Mouse (Mus musculus) forebrain, embryonic 12.5 days (tissue): Measurements from ENCODE around the gene Clec1a. TPM values are rescaled to one million over a fixed set of nuclear protein-coding genes. Genes with fewer than 3 reads are reported as not detected.

Source experiments
- ATAC-seq: fragments of 200-750 bp; cut with Nextera tagmentation; 2 replicates; pipeline ENCODE4 v1.8.0; 2017; ENCODE audit warnings: moderate TSS enrichment; ENCODE audit not compliant: low FRiP score
- H3K27ac ChIP-seq: fragments of 300-500 bp; sonication (generic); 2 replicates; pipeline ENCODE4 v1.5.1; 2016; ENCODE audit warnings: mild to moderate bottlenecking
- H3K27me3 ChIP-seq: fragments of 300-500 bp; sonication (generic); 2 replicates; pipeline ENCODE4 v1.6.1; 2016; ENCODE audit warnings: mild to moderate bottlenecking
- H3K36me3 ChIP-seq: fragments of 300-500 bp; sonication (generic); replicated peaks from 2 replicates; pipeline ENCODE4 v1.6.1; 2016; ENCODE audit warnings: mild to moderate bottlenecking
- H3K4me1 ChIP-seq: fragments of 300-500 bp; sonication (generic); 2 replicates; pipeline ENCODE4 v1.6.1; 2016
- H3K4me2 ChIP-seq: fragments of 300-500 bp; sonication (generic); 2 replicates; pipeline ENCODE4 v1.6.1; 2016; ENCODE audit warnings: mild to moderate bottlenecking, moderate library complexity
- H3K4me3 ChIP-seq: fragments of 300-500 bp; sonication (generic); replicated peaks from 2 replicates; pipeline ENCODE4 v1.5.1; 2016; ENCODE audit warnings: mild to moderate bottlenecking
- H3K9ac ChIP-seq: fragments of 300-500 bp; sonication (generic); 2 replicates; pipeline ENCODE4 v1.6.1; 2016; ENCODE audit warnings: mild to moderate bottlenecking
- H3K9me3 ChIP-seq: fragments of 300-500 bp; sonication (generic); 2 replicates; pipeline ENCODE4 v1.6.1; 2016
- WGBS: fragments of 180-500 bp; shearing (Covaris S2); methylation state at CpG from one replicate; pipeline ENCODE4 v1.1.7; 2016; 5-methylcytosine and 5-hydroxymethylcytosine counted together
- polyA plus RNA-seq: library from polyadenylated mRNA; unstranded; fragments of >200 nt; fragmentation: Nextera tagmentation; extraction: Ambion mirVana; gene quantifications from 2 replicates; pipeline ENCODE4 v1.2.1, GENCODE M21; 2016

The Clec1a gene
- polyA plus RNA-seq, 1 experiment from 2014 or later: 1.2 TPM

DNA sequence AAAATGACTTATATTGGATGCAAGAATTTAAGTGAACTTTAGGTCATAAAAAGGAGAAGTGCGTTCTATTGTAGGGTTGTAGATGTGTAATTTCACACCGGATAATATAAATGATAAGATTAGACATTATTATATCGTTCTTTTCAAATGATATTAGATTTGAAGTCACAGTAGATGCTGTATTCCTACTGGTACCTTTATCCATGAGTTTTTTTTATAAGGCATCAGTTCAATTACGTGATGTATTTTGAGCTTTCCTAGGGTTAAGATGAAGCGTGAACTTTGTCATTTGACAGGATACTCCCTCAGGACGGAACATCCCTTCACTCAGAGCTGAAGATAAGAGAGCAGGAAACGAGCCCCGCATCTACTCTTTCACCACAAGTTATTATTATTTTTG is 54.8 kb downstream of the Clec1a start, which contains the start of gene Clec1b:
Gene Clec1b, plus strand, starts transcription at position 301 of the 400 bp plus-strand sequence.
- no peaks in the 10 kb centered on the region for H3K27me3 ChIP-seq
- no peak within 1 kb of the TSS for H3K27ac ChIP-seq
- no peak within 1 kb of the TSS for H3K4me2 ChIP-seq
- no peaks in the 10 kb centered on the region for H3K9me3 ChIP-seq
- H3K4me3 ChIP-seq: no peak within 1 kb of the TSS
- ATAC-seq: no peak
- no peaks in the 10 kb centered on the region for H3K4me1 ChIP-seq
- no peaks in the 10 kb centered on the region for H3K36me3 ChIP-seq
- WGBS: 93% methylated on average over 8 of the region's 8 CpGs
- no peak within 1 kb of the TSS for H3K9ac ChIP-seq

DNA sequence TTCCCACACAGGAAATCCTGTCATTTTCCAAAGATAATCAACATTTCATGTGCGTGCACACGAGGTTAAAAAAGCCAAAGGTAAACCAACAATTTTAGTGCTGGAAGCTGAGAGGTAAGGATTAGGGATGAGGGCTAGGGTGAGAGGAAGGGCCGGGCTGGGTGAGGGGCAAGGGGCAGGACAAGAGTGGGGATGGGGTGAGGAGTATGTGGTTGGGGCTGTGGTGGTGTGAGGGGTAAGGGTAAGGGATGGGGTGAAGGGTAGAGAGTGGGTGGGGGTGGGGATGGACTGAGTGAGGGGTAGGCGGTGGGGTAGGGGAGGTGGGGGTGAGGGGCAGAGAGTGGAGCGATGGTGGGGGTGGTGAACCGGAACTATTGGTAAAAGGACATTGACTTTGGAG is 58.1 kb downstream of the Clec1a start:
- Histone ChIP-seq H3K9ac (no peak overlapping the region), H3K27me3 (no peaks in the 10 kb centered on the region), H3K4me2 (no peak overlapping the region), H3K4me3 (no peak overlapping the region), H3K27ac (no peak overlapping the region), H3K9me3 (no peaks in the 10 kb centered on the region), H3K4me1 (no peaks in the 10 kb centered on the region), H3K36me3 (no peaks in the 10 kb centered on the region)
- 85% methylated on average over 6 of the region's 6 CpGs for WGBS
- no peak for ATAC-seq

DNA sequence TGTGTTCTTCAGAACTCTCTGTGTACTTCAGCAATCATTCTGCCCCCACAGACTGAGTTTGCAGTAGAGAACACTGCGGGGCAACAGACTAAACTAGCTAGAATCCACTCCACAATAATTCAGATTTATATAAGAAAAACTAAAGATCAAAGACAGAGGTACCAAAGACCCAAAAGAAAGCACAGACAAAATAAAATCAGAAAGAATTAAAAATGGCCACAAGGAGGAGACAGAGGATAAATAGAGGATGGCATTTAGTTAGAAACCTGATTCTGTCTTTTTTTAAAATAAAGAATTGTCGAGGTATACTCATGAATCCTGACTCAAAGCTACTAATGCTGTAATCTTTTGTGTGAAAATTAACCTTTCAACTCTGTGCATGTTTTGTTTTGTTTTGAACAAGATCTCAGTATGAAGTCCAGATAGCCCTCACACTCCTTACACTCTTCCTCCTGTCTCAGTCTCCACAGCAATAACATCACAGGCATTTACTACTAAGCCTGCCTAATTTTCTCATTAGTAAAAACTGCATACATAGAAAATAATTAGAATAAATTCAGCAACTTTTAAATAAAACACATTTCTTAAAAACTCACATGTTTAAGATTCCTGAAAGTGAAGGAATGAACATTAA is 58.6 kb downstream of the Clec1a start:
- WGBS: 32% methylated on average over 2 of the region's 2 CpGs
- peak; percentile 49; the same call in 1 of the 2 replicates for ATAC-seq
- Histone ChIP-seq H3K9me3 (no peaks in the 10 kb centered on the region), H3K36me3 (no peaks in the 10 kb centered on the region), H3K4me2 (no peak overlapping the region), H3K27ac (no peak overlapping the region), H3K9ac (no peak overlapping the region), H3K4me1 (no peaks in the 10 kb centered on the region), H3K4me3 (no peak overlapping the region), H3K27me3 (no peaks in the 10 kb centered on the region)

DNA sequence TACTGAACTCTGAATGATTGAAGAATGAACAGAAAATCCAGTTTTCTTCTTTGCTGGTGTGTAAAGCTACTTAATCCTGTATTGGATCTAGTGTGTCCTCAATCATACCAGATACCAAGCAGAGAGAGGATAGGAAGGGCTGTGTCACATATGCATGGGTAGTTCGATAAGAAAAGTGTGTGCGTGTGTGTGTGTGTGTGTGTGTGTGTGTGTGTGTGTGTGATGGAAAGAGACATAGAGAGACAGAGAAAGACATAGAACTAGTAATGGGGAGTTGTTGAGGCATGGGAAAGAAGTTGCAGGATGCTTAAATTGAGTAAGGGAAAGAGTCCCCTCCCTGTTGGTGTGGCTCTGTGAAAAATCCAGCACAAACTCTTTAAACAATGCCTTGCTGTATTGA is 66.0 kb downstream of the Clec1a start, which contains the start of gene Clec12b:
Gene Clec12b, minus strand, starts transcription at position 101 of the 400 bp plus-strand sequence.
- Histone ChIP-seq H3K36me3 (no peaks in the 10 kb centered on the region), H3K27me3 (no peaks in the 10 kb centered on the region), H3K4me1 (peaks cover 3% of the 10 kb centered on the region; the same call in 1 of the 2 replicates), H3K4me3 (no peak within 1 kb of the TSS), H3K9ac (no peak within 1 kb of the TSS), H3K9me3 (no peaks in the 10 kb centered on the region), H3K4me2 (no peak within 1 kb of the TSS), H3K27ac (no peak within 1 kb of the TSS)
- 88% methylated on average over 2 of the region's 2 CpGs for WGBS
- no peak for ATAC-seq

DNA sequence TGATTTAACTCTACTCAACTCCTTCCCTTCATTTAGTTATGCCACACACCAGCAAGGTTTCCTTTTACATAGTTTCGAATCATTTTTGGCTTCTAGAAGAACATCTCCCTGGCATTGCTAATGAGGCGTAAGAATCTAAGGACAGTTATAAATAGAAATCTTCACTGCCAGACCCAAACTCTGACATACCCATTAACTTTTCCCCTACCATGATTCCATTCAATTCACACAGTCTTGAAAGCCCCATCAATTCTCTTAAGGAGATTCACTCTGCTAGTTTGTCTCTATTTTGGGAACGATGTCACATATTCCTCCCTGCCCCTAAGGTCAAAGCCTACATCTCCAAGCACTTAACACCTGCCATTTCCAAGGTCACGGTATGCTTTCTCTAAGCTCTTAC is 66.8 kb downstream of the Clec1a start:
- Histone ChIP-seq H3K9me3 (no peaks in the 10 kb centered on the region), H3K4me3 (no peak overlapping the region), H3K27me3 (no peaks in the 10 kb centered on the region), H3K27ac (no peak overlapping the region), H3K9ac (no peak overlapping the region), H3K4me2 (no peak overlapping the region), H3K4me1 (peaks cover 3% of the 10 kb centered on the region; the same call in 1 of the 2 replicates), H3K36me3 (no peaks in the 10 kb centered on the region)
- 79% methylated on average over 4 of the region's 4 CpGs for WGBS
- no peak for ATAC-seq

DNA sequence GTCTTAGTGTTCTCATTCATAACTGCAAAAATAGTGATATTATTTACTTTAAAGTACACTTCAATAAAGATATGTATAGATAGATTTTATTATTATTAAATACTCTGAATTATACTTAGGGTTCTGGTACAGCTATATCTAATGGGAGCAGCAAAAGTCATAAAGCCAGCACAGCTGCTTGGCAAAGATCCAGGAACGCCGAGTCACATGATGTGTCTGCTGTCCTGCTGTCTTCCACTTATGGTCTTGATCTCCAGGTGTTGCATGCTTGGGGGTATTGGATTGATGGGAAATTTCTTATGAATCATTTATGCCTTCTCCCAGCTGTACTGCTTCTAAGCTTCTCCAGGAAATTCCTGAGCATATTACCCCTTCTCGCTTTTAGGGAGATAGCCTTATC is 68.3 kb downstream of the Clec1a start:
- H3K4me3 ChIP-seq: no peak overlapping the region
- no peaks in the 10 kb centered on the region for H3K9me3 ChIP-seq
- WGBS: 93% methylated on average over 3 of the region's 3 CpGs
- no peak overlapping the region for H3K4me2 ChIP-seq
- H3K27ac ChIP-seq: no peak overlapping the region
- no peak for ATAC-seq
- H3K27me3 ChIP-seq: no peaks in the 10 kb centered on the region
- peaks cover 3% of the 10 kb centered on the region; the same call in 1 of the 2 replicates for H3K4me1 ChIP-seq
- H3K9ac ChIP-seq: no peak overlapping the region
- H3K36me3 ChIP-seq: no peaks in the 10 kb centered on the region

DNA sequence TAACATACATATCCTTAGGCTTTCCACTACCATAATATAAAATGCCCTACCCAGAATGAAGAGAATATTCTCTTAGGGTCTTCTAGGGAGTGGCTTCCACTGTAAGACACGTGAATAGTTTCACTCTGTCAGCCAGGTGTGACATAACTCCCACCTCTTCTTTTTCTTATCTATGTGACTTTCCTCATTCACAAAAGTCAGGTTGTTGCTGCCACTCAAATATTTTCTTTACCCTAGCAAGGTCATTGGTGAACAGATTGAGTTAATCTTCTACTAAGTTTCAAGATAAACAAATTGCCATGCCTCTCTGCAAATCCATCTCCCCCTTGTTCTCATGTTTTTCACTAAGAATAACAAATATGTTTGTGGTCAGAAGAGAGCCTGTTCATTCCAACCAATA is 70.1 kb downstream of the Clec1a start:
- ATAC-seq: no peak
- no peaks in the 10 kb centered on the region for H3K9me3 ChIP-seq
- no peak overlapping the region for H3K9ac ChIP-seq
- H3K27ac ChIP-seq: no peak overlapping the region
- WGBS: 91% methylated on average over 1 of the region's 1 CpGs
- no peak overlapping the region for H3K4me2 ChIP-seq
- no peak overlapping the region for H3K4me3 ChIP-seq
- no peaks in the 10 kb centered on the region for H3K27me3 ChIP-seq
- no peaks in the 10 kb centered on the region for H3K36me3 ChIP-seq
- H3K4me1 ChIP-seq: peaks cover 3% of the 10 kb centered on the region; the same call in 1 of the 2 replicates

DNA sequence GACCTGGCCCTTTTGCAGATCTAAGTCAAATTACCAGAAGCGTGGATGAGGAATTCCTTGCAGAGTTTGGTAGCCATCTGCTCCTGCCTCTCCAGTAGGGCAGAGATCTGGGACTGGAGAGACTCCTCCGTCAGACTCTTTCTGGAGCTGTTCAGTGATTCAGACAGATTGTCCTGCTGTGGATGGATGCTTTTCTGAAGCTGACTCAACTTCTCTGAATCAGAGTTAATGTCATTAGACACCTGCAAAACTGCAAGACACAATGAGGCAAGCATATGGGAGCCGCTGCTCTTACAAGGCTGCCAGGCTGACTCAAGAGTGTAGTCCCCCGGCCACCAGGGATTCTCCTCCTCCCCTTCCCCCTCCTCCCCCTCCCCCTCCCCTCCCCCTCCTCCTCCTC is 71.3 kb downstream of the Clec1a start:
- WGBS: 69% methylated on average over 4 of the region's 4 CpGs
- H3K27me3 ChIP-seq: no peaks in the 10 kb centered on the region
- H3K9me3 ChIP-seq: peaks cover 3% of the 10 kb centered on the region; the same call in 1 of the 2 replicates
- H3K36me3 ChIP-seq: no peaks in the 10 kb centered on the region
- peaks cover 3% of the 10 kb centered on the region; the same call in 1 of the 2 replicates for H3K4me1 ChIP-seq
- ATAC-seq: no peak
- H3K4me2 ChIP-seq: no peak overlapping the region
- H3K4me3 ChIP-seq: no peak overlapping the region
- no peak overlapping the region for H3K27ac ChIP-seq
- H3K9ac ChIP-seq: no peak overlapping the region

DNA sequence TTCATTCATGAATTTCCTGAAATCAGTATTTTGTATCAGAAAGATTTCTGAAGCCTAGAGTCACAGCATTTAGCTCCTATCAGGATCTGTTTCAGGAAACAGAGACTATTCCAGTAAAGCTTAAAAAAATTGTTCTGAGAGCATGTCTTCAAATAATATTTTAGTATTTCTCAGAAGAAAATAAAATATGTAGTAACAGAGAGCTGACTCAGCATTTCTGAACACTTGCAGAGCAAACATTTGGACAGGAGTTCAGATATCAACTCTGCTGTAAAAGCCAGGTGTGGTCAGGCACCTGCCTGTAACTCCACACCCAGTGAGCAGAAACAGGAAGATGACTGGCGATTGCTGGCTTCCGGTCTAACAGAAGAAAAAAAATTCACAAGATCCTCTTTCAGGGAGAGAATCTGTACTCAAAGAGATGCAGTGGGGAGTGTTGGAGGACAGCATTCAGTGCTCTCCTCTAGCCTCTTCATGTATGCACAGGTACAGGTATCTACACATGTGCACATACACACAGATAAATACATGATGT is 76.8 kb downstream of the Clec1a start:
- H3K27me3 ChIP-seq: no peaks in the 10 kb centered on the region
- 96% methylated on average over 2 of the region's 2 CpGs for WGBS
- no peaks in the 10 kb centered on the region for H3K4me1 ChIP-seq
- H3K9ac ChIP-seq: no peak overlapping the region
- no peak overlapping the region for H3K27ac ChIP-seq
- no peaks in the 10 kb centered on the region for H3K36me3 ChIP-seq
- peaks cover 3% of the 10 kb centered on the region; the same call in 1 of the 2 replicates for H3K9me3 ChIP-seq
- no peak for ATAC-seq
- no peak overlapping the region for H3K4me3 ChIP-seq
- H3K4me2 ChIP-seq: no peak overlapping the region

Other genes starting within 250 kb of the Clec1a start
- not detected in 2 replicates for gene Cd69, start 176.6 kb downstream of the Clec1a start, polyA plus RNA-seq
- gene 4922502D21Rik, start 120.2 kb downstream of the Clec1a start, polyA plus RNA-seq: not detected in 2 replicates
- gene Clec12a, start 109.3 kb downstream of the Clec1a start, polyA plus RNA-seq: 0.18 and 0.31 TPM in 2 replicates
- gene Clec12b, start 66.1 kb downstream of the Clec1a start, polyA plus RNA-seq: not detected in 2 replicates
- 5.8 and 7.1 TPM in 2 replicates for gene Clec1b, start 54.7 kb downstream of the Clec1a start, polyA plus RNA-seq
- gene Clec9a, start 43.1 kb downstream of the Clec1a start, polyA plus RNA-seq: 0.19 and 0.23 TPM in 2 replicates
- not detected in 2 replicates for gene Olr1, start 55.2 kb upstream of the Clec1a start, polyA plus RNA-seq
- gene Tmem52b, start 60.6 kb upstream of the Clec1a start, polyA plus RNA-seq: not detected in 2 replicates
- 83.6 and 97.2 TPM in 2 replicates for gene Gabarapl1, start 81.2 kb upstream of the Clec1a start, polyA plus RNA-seq
- not detected in 2 replicates for gene Klre1, start 125.9 kb upstream of the Clec1a start, polyA plus RNA-seq
- gene Klrd1, start 139.8 kb upstream of the Clec1a start, polyA plus RNA-seq: not detected in 2 replicates
- 0.08 and 0.13 TPM in 2 replicates for gene Klrk1, start 171.9 kb upstream of the Clec1a start, polyA plus RNA-seq
- gene Klrc3, start 191.3 kb upstream of the Clec1a start, polyA plus RNA-seq: not detected in 2 replicates
- not detected in 2 replicates for gene Klrc2, start 208.7 kb upstream of the Clec1a start, polyA plus RNA-seq
- gene Klrc1, start 227.0 kb upstream of the Clec1a start, polyA plus RNA-seq: not detected in 2 replicates